Mouse (Mus musculus) C2C12 (cell line): Measurements from ENCODE around the gene Panx3.

Experiments used
- CTCF ChIP-seq: IDR thresholded peaks from one replicate; pipeline ENCODE4 v1.5.1; 2011; ENCODE audit not compliant: control insufficient read depth, insufficient read depth, insufficient read length
- MYOD1 ChIP-seq: IDR thresholded peaks from one replicate; pipeline ENCODE4 v1.6.1; 2011; ENCODE audit warnings: low read depth; ENCODE audit not compliant: control insufficient read depth, insufficient read length
- MYOG ChIP-seq: IDR thresholded peaks from one replicate; pipeline ENCODE4 v1.6.1; 2011; ENCODE audit not compliant: control insufficient read depth, insufficient read length; ENCODE audit errors: extremely low read depth
- USF1 ChIP-seq: IDR thresholded peaks from one replicate; pipeline ENCODE4 v1.6.1; 2011; ENCODE audit warnings: low read depth, mild to moderate bottlenecking, control low read depth, moderate library complexity

GRCm38 (mm10) chr9:37716150-37716549 is 47.1 kb upstream of the Panx3 start, which contains the start of gene Olfr160:
- TF ChIP-seq CTCF (no peak), USF1 (no peak), MYOG (no peak), MYOD1 (no peak)
